Mouse (Mus musculus): Measurements from ENCODE around the gene Sohlh1. TPM values are rescaled to one million over a fixed set of nuclear protein-coding genes. Genes with fewer than 3 reads are reported as not detected.

Gene Sohlh1
- not detected for polyA plus RNA-seq (2014; fragmentation: Illumina TruSeq; extraction: RNeasy Lipid Tissue Mini Kit (QIAGEN cat#74804); ENCODE audit: low read depth, low replicate concordance)

DNA sequence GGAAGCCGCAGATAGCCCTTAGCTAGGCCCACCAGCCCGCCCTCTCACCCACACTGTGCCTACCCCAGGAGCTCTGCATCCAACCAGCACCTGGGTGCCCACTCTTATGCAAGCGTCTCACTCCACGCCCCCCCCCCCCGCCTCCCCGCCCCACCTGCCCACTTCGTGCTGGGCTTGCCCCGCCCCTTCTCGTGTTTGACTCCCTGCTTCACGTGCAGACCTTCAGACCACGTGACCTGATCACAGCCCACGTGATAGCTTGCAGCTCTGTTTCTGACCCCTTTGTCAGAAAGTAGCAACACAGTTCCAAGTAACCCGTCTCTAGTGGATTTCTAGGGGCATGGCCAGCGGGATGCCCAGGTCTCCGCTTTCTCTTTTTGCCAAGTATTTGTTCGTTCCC is at the start of gene Sohlh1:
TSS of gene Sohlh1 (minus strand) at position 23 of the 400 bp plus-strand sequence.

DNA sequence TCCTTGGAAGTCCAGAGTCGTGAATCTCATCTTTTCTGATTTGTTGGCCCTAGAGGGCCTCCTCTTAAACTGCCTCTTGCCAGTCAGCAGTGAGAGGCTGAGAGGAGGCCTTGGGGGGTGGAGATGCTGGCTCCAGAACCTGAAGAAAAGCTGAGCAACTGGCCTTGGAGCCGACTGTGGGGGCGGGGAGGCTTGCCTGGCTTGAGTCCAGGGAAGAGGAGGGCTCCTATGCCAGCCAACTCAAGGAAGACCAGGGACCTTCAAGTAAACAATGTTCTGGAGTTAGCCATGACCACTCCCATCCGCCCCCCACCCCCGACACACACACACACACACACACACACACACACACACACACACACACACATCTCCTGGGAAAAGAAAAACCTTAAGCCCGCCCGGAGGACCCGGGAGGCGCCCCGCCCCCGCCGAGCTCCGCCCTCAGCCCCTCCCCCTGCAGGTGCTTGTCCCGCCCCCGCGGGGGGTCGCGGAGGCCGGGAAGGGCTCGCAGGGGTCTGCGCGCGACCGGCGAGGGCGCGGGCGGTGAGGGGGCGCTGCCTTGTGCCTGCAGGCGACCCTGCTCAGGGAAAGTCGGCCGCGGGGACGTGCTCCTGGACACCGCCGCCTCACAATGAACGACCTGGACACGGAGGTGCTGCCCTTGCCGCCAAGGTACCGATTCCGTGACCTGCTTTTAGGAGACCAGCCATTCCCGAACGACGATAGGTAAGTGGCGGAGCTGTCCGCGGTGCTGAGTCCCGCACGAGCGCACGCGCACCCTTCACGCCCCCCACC is 16.5 kb upstream of the Sohlh1 start, which contains the start of gene Kcnt1:
TSS of gene Kcnt1 (plus strand) at position 398 of the 795 bp plus-strand sequence.

DNA sequence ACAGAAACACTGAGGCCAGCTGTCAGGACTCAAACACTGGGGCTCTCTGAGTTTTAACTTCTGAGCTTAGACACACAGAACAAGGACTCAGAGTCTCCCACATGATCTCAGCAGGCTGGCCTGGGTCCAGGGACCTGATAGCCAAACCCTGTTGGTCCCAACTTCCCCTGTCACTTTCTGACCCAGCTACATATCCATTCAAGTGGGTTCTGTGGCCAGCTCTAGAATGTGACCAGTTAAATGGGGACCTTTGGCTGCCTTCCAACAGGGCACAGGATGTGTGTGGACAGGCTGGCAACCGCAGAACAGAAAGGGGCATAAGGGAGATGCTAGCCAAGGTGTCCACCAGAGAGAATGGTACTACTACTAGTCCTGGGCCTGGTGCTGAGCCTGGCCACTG is 24.2 kb downstream of the Sohlh1 start, which contains the start of gene Lcn9:
TSS of gene Lcn9 (plus strand) at position 348 of the 400 bp plus-strand sequence.

DNA sequence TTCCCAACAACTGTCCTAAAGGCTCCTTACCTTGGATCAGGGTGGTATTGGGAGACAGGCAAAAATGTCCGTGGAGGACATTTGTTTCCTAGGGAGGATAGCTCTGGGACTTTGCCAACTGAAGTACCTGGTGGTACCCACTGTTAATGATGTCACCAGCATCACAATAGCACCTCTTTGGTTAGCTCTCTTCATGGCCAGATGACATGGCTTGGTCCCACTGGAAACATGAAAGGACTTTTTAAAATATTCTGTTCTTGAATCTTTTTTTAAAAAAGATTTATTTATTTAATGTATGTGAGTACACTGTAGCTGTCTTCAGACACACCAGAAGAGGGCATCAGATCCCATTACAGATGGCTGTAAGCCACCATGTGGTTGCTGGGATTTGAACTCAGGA is 31.3 kb downstream of the Sohlh1 start, which contains the start of gene Glt6d1:
TSS of gene Glt6d1 (minus strand) at position 101 of the 400 bp plus-strand sequence.

Other genes with a start within 250 kb of the Sohlh1 start
- gene Rabl6, start 238.7 kb downstream of the Sohlh1 start, polyA plus RNA-seq (2014; fragmentation: Illumina TruSeq; extraction: RNeasy Lipid Tissue Mini Kit (QIAGEN cat#74804); ENCODE audit: low read depth, low replicate concordance): 37.2 TPM
- gene Ccdc183, start 229.6 kb downstream of the Sohlh1 start, polyA plus RNA-seq (2014; fragmentation: Illumina TruSeq; extraction: RNeasy Lipid Tissue Mini Kit (QIAGEN cat#74804); ENCODE audit: low read depth, low replicate concordance): not detected
- gene Tmem141, start 225.2 kb downstream of the Sohlh1 start, polyA plus RNA-seq (2014; fragmentation: Illumina TruSeq; extraction: RNeasy Lipid Tissue Mini Kit (QIAGEN cat#74804); ENCODE audit: low read depth, low replicate concordance): 4.8 TPM
- not detected for gene Fcna, start 219.2 kb downstream of the Sohlh1 start, polyA plus RNA-seq (2014; fragmentation: Illumina TruSeq; extraction: RNeasy Lipid Tissue Mini Kit (QIAGEN cat#74804); ENCODE audit: low read depth, low replicate concordance)
- gene Lcn8, start 194.1 kb downstream of the Sohlh1 start, polyA plus RNA-seq (2014; fragmentation: Illumina TruSeq; extraction: RNeasy Lipid Tissue Mini Kit (QIAGEN cat#74804); ENCODE audit: low read depth, low replicate concordance): not detected
- gene Lcn5, start 189.3 kb downstream of the Sohlh1 start, polyA plus RNA-seq (2014; fragmentation: Illumina TruSeq; extraction: RNeasy Lipid Tissue Mini Kit (QIAGEN cat#74804); ENCODE audit: low read depth, low replicate concordance): not detected
- gene Lcn6, start 170.5 kb downstream of the Sohlh1 start, polyA plus RNA-seq (2014; fragmentation: Illumina TruSeq; extraction: RNeasy Lipid Tissue Mini Kit (QIAGEN cat#74804); ENCODE audit: low read depth, low replicate concordance): not detected
- gene Lcn10, start 164.5 kb downstream of the Sohlh1 start, polyA plus RNA-seq (2014; fragmentation: Illumina TruSeq; extraction: RNeasy Lipid Tissue Mini Kit (QIAGEN cat#74804); ENCODE audit: low read depth, low replicate concordance): not detected
- gene Obp2a, start 147.2 kb downstream of the Sohlh1 start, polyA plus RNA-seq (2014; fragmentation: Illumina TruSeq; extraction: RNeasy Lipid Tissue Mini Kit (QIAGEN cat#74804); ENCODE audit: low read depth, low replicate concordance): not detected
- 2.8 TPM for gene Bmyc, start 140.5 kb downstream of the Sohlh1 start, polyA plus RNA-seq (2014; fragmentation: Illumina TruSeq; extraction: RNeasy Lipid Tissue Mini Kit (QIAGEN cat#74804); ENCODE audit: low read depth, low replicate concordance)
- not detected for gene Obp2b, start 110.2 kb downstream of the Sohlh1 start, polyA plus RNA-seq (2014; fragmentation: Illumina TruSeq; extraction: RNeasy Lipid Tissue Mini Kit (QIAGEN cat#74804); ENCODE audit: low read depth, low replicate concordance)
- gene Lcn3, start 81.7 kb downstream of the Sohlh1 start, polyA plus RNA-seq (2014; fragmentation: Illumina TruSeq; extraction: RNeasy Lipid Tissue Mini Kit (QIAGEN cat#74804); ENCODE audit: low read depth, low replicate concordance): not detected
- not detected for gene Lcn11, start 70.2 kb downstream of the Sohlh1 start, polyA plus RNA-seq (2014; fragmentation: Illumina TruSeq; extraction: RNeasy Lipid Tissue Mini Kit (QIAGEN cat#74804); ENCODE audit: low read depth, low replicate concordance)
- gene Gm13539, start 65.0 kb downstream of the Sohlh1 start, polyA plus RNA-seq (2014; fragmentation: Illumina TruSeq; extraction: RNeasy Lipid Tissue Mini Kit (QIAGEN cat#74804); ENCODE audit: low read depth, low replicate concordance): not detected
- not detected for gene Glt6d1, start 31.4 kb downstream of the Sohlh1 start, polyA plus RNA-seq (2014; fragmentation: Illumina TruSeq; extraction: RNeasy Lipid Tissue Mini Kit (QIAGEN cat#74804); ENCODE audit: low read depth, low replicate concordance)
- gene Lcn9, start 24.1 kb downstream of the Sohlh1 start, polyA plus RNA-seq (2014; fragmentation: Illumina TruSeq; extraction: RNeasy Lipid Tissue Mini Kit (QIAGEN cat#74804); ENCODE audit: low read depth, low replicate concordance): not detected
- gene Kcnt1, start 16.5 kb upstream of the Sohlh1 start, polyA plus RNA-seq (2014; fragmentation: Illumina TruSeq; extraction: RNeasy Lipid Tissue Mini Kit (QIAGEN cat#74804); ENCODE audit: low read depth, low replicate concordance): 0.97 TPM
- gene Camsap1, start 136.0 kb upstream of the Sohlh1 start, polyA plus RNA-seq (2014; fragmentation: Illumina TruSeq; extraction: RNeasy Lipid Tissue Mini Kit (QIAGEN cat#74804); ENCODE audit: low read depth, low replicate concordance): 6.3 TPM
- gene Ubac1, start 174.5 kb upstream of the Sohlh1 start, polyA plus RNA-seq (2014; fragmentation: Illumina TruSeq; extraction: RNeasy Lipid Tissue Mini Kit (QIAGEN cat#74804); ENCODE audit: low read depth, low replicate concordance): 40.3 TPM

All from kidney, adult 10 weeks (tissue).